Mouse (Mus musculus): ENCODE results near the gene Pabpc4.

- no peak for TF ChIP-seq CTCF (IDR thresholded peaks at IDR 0.05; ENCODE audit: extremely low read depth, insufficient read depth, low read length)
- no peak for TF ChIP-seq POLR2A (IDR thresholded peaks at IDR 0.05; ENCODE audit: extremely low read depth, insufficient read depth, low read length)
Observed at GRCm38 (mm10) chr4:123327630-123328029, 65.5 kb downstream of the Pabpc4 start.

All from cortical plate, adult 2 months (tissue).